Mouse (Mus musculus): ENCODE measurements around the gene Psmc1. TPM values are rescaled to one million over a fixed set of nuclear protein-coding genes. Genes with fewer than 3 reads are reported as not detected.

Gene Psmc1
- polyA plus RNA-seq (2012; rRNA removed): 18.5 and 24.8 TPM in 2 replicates

GRCm38 (mm10) chr12:100109986-100110696, at the start of gene Psmc1:
Gene Psmc1, plus strand, starts transcription at chr12:100110154.

DNA sequence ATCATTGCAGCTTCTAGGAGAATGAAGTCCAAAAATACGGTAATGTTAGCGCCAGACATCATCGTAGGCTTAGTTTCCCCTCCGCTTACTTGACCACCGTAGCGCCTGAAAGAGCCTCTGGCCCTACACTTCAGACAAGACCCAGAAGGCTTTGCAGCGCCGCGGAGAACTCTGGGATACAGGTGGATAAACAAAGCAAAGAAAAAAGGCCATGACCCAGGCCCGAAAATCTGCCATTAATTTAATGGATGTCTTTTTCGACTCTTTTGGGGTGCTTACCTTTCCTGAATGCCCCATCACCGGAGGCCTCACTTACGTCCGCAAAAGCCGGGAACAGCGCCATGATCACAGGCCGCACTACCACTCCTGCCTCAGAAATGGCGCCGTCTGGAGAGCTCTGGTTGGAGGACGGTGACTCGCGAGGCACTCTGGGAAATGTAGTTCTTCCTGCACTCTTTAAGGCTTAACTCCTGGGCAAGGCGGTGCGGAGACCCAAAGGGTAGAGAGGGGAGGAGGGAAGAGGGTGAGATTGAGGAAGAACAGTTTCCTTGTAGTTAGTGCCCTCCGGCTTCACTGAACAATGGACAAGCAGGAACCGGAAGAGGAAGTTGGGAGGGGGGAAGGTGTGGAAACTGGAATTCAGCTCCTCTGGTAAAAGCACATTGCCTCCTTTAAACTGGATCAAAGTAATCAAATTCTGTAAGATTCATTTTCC, 49.5 kb downstream of the Psmc1 start, which contains the start of gene Nrde2:
Gene Nrde2 (minus strand): TSS at position 393 of the 715 bp plus-strand sequence.

Other genes with a start within 250 kb of the Psmc1 start
- 0.28 and 0.49 TPM in 2 replicates for gene Efcab11, start 225.7 kb upstream of the Psmc1 start, polyA plus RNA-seq (2012; rRNA removed)
- 3.9 and 7.6 TPM in 2 replicates for gene Tdp1, start 225.6 kb upstream of the Psmc1 start, polyA plus RNA-seq (2012; rRNA removed)
- 0.36 and 0.53 TPM in 2 replicates for gene Kcnk13, start 145.7 kb upstream of the Psmc1 start, polyA plus RNA-seq (2012; rRNA removed)
- gene Nrde2, start 49.5 kb downstream of the Psmc1 start, polyA plus RNA-seq (2012; rRNA removed): 5.7 and 6.2 TPM in 2 replicates
- 850 and 950 TPM in 2 replicates for gene Calm1, start 89.3 kb downstream of the Psmc1 start, polyA plus RNA-seq (2012; rRNA removed)

Data from colon, adult 2 months (tissue).